Mouse (Mus musculus): ENCODE measurements at regions not wholly inside any gene's neighbourhood (a gene's known extent, or its start where the extent isn't known, plus 50 kb on each side); places are given as distances from the start of the nearest gene placed in this dataset.

DNA sequence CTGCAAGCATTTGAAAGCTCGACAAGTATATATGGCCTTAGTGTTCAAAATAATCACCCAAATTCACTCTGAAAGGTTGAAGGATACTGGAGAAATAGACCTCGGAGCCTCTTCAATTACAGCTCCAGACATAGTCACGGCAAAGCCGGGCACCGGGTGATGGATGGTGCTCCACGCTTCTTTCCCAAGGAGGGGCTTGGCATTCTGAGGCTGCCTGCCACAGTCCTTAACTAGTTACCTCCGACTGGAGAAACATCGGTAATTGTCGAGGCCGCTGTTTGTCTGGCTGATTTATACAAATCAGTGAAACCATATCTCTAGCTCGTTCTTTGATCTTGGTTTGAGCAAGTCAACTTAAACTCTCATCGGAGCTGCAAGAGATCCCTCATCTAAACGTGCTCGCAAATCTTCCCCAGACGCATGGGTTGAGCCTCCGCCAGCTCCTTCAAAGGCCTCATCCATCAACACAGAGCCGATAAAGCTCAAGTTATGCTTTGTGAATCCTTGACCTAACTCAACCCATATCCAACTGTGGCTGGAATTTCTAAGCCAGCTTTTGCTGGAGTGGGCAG is 145.4 kb upstream of the Stx16 start:
- no peak for DNase-seq (ENCODE audit: low read depth)

DNA sequence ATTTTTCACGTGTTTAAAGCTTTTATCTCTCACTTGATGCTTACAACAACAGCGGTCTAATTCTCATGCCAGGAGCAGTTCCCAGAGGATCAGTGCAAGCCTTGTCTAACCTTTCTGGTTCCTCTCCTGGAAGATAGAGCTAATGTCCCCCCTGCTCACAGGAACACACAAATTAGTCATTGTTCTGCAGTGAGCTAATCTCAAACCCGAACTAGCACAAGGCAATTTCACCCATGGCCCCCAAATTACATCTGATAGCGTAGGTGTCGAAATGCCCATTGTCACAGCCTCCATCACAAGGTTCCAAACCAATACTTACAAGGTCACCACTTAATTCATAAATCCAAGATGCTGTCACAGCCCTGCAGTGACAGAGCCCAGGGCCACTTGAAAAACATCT is 140.4 kb upstream of the Stx16 start:
- no peak for DNase-seq (ENCODE audit: low read depth)

DNA sequence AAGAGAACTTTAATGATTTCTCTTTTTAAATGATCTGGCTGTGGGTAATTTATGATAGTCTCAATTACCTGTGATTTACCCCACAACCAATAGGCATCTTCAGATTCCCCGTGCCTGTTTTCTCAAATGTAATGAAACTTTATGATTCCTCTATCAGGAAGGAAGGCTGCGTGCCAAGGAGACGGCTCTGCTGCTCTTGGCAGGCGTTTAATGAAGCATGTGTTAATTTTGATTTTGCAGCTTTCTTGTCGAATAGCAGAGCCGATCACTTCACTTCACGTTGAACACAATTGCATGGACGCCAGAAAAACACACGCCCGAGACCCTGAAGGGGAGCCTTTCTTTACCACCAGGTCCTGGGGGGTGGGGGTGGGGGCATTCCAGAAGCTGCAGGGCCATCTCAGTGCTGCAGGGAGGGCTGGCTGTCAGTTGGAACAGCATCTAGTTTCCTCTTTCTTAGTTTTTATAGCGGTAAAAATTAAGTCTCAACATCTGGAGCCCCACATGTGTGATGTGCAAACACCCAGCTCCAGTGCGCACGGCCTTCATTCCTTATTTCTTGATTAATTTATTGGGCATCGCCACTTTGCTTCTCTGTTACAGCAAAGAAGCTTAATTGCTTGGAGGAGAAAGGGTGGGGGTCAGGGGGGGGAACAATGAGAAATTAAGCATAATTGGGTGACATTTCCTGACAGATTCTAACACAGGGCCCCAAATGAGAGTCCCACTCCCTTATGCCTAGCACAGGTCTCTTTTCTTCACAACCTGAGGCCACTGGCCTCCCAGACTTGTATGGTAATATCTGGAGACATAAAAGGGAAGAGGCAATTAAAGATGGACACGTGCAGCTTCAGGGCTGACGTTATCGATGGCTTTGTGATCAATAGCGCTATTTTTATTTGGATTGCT is 138.3 kb upstream of the Stx16 start:
- no peak for DNase-seq (ENCODE audit: low read depth)

DNA sequence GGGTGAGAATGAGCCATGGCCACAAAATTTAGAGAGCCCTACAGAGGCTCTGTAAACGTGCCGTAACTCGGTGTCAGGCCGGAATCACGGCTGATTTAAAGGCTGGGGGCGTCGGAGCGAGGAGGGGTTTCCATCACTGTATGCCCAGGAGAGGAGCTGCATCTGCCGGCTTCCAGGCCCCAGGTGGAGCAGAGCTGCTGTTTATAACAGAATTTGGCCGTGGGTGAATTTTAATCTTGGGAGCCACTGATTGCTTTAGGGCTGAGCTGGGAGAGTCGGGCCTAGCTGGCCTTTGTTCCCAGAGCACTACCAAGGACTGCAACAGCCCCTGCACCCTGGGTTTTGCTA is 137.7 kb upstream of the Stx16 start:
- DNase-seq (ENCODE audit: low read depth), result no peak

DNA sequence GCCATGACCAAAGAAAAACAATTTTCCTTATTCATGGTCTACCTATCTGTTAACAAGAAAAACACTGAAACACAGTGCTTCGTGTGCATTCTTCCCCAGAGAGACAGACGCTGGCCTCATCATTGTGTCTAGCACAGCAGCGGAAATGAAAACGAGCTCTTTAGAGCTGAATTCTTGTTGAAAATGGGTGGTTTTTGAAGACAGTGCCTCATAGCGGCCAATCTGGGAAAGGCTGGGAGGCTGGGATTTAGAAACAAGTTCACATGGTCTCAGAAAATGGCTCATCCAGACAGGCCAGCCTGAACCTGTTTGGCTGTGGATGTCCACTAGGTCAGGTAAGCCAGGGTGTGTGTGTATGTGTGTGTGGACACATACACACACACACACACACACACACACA is 130.7 kb upstream of the Stx16 start:
- peak; percentile 38 for DNase-seq (ENCODE audit: low read depth)

DNA sequence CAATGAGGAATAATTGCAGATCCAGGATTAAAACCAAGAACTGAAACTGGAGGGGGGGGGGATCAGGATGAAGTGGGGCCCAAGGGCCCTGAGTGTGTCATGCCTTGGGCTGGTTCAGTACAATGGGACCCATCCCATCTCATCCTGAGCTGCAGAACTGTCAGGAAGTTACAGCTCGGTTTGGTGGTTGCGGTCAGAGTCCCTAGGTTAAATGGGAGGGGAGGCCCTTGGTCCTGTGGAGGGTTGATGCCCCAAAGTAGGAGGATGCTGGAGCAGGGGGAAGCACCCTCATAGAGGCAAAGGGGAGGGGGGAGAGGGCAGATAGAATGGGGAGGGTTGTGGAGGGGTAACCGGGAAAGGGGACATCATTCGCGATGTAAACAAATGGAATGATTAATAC is 127.5 kb upstream of the Stx16 start:
- DNase-seq (ENCODE audit: low read depth), result no peak

DNA sequence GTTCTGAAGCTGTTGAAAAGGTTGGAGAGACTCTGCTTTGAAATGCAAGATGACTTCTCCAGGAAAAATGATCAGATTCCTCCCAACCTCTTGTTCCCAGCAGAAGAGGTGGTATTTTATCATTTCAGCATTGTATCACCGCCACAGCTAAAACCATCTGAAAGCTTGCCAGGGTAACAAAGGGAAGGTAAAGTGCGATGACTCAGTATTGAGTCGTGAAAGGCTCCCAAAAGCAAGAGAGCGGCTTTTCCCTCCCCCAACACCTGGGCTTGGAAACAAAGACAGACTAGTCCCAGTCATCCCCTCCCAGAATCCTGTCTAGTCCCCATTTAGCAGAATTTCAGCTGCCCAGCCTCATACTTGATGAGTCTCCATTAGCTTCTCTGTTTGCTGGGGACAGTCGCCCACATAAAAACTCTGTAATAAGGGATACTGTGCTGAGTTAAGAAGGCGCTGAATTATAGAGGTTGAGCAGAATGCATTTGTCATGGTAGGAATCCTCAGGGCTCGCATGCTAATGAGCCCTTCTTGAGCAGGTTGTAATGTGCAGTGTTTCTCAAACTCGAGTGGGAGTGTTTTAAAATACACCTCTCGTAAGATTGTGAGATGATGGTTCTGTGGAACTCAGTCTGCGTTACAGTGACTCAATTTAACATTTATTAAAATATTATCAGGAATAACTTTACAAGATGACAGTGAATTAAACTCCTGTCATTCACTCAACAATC is 125.8 kb upstream of the Stx16 start:
- no peak for DNase-seq (ENCODE audit: low read depth)

DNA sequence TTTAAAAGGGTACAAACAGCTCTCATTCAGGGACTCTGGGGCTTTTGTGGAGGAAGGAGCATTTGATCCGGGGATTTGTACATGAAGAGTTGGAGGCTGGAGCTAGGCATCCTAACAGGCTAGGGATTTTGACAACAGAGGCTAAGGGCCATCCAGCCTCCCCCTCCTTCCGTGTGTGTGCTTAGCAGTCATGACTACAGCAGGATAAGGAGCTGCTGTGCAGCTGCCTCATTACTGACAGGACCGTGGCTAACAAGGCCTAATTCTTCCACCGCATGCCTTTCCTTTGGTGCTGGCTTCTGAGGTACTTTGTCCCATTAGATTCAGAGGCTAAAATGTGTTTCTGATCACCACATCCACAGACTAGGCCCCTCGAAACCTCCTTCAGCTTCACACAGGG is 110.0 kb upstream of the Stx16 start:
- no peak for DNase-seq (ENCODE audit: low read depth)

DNA sequence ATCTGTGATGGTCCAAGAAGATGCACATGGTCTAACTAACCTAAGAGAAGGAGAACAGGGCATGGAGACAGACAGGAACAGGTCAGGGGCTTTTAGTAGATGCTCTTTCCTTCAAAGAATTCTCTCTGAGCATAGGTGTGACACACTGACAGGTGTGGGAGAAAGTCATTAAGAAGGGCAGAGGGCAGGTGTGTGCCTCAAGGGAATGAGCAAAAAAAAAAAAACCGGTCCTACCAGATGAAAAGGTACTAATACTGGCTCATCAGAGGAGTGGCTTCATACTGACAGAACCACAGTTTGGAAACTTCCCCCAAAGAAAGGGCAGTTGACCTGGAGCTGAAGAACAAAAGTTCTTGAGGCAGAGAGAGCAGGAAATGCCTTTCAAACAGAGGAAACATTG is 105.3 kb upstream of the Stx16 start:
- DNase-seq (ENCODE audit: low read depth), result no peak

DNA sequence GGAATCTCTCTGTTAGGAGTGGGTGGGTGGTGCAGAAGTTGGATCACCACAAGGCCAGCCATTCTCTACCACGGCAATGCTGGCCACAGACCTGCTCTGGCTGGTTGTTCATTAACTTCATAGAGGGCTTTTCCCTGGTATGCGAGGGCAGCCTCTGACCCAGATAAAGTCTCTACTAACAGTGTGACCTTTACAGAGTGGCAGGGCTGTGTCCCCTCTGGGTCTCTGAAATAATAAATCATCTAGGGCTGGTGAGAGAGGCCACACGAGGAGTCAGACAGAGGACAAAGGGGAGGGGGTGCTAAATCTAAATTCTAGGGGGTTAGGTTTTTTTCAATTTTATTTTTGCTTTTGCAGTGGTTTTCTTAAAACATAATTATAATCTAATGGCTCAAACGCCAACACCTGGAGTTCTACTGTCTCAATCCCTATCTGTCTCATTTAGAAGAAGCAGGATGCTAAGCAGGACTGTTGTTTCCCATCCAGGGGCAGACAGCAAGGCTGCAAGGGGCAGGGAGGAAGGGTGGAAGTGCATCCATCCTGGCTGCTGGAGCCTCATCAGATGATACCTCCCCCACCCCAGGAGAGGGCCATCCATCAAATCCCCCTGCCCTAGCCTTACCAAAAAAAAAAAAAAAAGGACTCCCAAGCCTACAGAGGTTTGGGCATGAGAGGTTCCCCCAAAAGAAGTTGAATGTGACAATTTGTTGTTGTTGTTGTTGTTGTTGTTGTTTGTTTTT is 99.6 kb upstream of the Stx16 start:
- DNase-seq (ENCODE audit: low read depth), result no peak

DNA sequence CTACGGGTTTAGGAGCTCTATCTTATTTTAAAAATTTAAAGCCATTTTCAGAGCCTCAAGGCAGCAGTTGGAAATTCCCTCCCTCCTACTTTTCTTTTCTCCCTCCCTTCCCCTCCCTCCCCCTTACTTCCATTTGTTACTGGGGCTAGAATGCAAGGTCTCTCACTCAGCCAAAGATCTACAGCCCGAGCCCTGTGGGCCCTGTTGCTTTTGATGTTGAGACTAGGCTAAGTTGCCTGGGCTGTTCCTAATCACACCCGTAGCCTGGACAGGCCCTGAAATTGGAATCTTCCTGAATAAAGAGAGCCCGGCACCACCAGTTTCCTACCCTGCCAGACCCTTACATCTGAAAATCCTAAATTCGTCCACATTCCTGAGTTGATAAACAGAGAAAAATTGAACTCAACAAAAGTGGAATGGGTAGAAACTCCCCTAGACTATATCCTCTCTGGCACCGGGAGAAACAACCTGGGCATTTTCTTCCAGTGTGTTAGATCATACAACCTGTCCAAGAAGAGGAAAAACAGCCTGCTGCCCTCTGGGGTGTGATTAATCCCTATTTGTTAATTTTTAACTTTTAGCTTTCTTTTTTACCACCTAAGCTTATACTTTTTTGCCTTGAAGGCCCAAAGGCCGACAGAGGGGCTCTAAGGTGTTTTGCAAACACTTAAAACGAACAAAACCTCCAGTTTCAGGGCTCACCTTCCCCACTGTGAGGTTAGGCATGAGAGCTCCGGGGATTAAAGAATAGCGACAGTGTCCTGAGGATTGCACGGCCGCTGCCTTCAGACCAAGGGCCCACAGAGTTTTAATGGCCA is 98.7 kb upstream of the Stx16 start:
- DNase-seq (ENCODE audit: low read depth), result no peak

DNA sequence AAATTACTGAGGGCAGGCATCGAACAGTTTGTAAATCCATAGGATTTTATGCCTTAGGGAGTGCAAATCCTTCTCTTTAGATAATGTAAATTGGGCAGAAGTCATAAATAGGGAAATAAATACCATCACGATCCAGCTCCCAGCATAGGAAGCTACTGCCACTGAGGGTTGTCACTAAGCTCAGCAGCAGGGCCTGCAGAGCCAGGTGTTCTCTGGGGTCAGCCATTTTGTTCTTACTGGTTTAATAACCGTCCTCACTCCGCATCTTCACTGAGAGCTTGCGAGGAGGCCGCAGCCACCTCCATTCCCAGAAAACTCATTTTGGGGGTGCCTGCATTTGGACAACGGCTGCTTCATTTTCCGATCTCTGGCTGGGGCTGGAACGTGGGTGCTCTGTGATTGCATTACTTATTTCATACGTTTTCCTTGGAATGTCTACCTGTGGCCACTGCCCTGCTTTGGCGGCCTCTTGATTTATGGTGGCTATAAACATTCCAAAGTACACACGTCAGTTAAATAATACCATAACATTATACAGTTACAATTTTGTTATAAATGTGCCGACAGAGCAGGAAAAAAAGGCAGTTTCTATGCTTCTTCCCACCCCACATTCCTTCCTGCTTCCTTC is 97.9 kb upstream of the Stx16 start:
- DNase-seq (ENCODE audit: low read depth), result no peak

DNA sequence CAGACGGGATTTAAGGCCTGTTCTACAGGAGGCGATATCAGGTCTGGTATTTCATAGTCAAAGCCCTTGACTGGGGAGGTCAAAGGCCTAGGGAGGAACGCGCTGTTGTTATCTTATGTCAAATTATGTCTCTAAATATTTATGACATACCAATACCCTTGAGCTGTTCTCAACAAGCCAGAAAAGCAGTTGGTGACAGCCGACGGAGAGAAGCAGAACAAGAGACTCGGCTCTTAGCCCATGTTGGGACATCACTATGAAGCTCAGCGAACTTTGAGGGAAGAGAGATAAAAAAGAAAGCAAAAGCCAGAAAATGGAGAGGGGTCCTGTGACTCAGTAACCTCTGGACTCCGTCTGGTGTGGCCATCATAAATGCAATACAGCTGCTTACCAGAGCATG is 95.1 kb upstream of the Stx16 start:
- DNase-seq (ENCODE audit: low read depth), result no peak

DNA sequence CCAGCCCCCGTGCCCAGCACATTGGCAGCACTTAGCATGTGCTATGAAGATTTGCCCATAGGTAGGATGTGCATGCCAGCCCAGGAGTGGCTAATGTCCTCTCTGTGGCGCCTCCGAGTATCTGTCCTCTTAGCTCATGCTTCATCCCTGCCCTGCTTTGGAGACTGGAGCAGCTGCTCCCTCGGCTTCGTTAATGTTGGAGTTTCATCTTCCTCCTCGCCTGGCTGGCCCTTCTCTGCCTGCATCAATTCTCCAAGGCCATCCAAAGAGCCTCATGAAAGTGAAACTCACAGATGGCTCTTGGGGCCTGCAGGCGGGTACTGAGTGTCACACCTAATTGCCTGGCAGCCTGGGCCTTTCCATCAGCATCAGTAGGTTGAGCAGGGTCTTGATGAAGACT is 88.6 kb upstream of the Stx16 start:
- DNase-seq (ENCODE audit: low read depth), result no peak

DNA sequence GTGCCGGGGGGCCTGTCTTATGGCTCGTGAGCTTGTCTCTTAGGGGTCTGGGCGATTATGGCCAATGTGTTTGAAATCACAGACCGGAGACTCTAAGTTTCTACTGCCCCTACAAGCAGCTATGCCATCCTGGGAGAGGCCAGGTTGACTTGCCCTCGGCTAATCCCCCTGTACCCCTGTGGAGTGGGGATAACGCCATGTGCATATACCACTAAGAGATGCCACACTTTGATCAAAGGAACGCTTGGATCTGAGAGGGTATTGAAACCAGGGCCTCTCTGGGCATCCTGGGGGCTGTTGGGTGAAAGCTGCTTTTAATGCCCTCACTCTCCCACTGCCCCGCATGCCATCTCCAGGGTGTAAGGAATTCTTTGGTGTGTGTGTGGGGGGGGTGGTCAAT is 88.2 kb upstream of the Stx16 start:
- DNase-seq (ENCODE audit: low read depth), result no peak

DNA sequence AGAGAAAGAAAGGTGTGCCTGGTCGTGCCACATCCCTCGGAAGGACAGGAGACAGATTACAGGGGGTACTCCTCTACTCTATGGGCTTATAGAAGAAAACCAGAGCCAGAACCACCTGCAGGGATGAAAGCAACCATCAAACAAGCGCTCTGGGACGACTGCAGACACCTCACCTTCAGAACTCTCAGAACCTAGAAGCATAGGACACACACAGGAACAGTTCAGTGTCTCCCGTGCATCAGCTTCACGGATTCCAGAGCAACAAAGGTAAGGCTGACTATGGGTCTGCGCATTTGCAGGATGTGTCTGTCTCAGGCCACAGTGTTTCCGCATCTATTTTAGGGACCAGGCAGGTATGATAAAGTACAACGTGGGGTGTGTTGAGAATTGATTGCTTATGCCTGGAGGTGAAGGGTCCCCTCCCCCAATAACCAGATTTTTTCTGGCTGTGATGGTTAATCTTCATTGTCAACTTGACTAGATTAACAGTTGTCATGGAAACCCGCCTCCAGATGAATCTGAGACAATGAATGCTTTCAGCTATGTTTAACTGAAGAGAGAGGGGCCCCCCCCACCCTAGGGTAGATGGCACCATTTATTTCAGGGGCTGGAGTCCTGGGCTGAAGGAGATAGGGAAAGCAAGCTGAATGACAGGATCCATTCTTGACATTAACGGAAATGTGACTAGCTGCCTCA is 87.3 kb upstream of the Stx16 start:
- DNase-seq (ENCODE audit: low read depth), result no peak

DNA sequence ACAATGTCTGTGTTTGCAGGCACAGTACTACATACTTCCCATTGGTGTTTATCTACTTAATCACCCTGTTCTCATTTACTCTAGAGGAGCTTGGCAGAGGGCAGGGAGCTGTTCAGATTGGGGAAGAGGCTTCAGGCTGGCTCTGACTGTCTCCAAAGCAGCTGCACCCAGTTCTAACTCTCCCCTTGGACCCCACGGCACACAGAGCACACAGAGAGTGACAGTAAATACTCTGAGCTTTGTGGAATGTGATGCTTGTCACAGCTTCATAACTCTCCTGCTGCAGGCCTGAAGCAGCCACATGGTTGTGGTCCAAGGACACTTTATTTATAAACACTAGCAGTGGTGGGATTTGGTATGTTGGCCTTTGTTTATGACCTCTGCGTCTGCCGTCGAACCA is 85.4 kb upstream of the Stx16 start:
- no peak for DNase-seq (ENCODE audit: low read depth)

DNA sequence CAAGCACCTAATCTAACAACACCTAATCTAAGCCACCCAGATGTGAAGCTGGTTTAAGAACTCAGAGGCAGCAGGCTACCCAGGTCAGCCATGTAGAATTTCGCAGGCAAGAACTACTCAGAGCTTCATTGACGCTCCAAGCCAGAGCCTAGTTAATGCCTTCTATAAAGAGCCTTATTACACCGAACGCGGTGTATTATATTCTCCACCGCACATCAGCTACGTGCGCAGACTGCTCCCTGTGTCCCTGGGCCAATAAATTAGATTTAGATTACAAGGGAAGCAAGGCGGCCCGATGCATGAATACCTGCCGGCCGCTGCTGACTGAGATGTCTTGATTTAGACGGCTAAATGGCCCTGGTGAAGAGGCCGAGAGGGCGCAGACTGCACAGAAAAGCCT is 84.7 kb upstream of the Stx16 start:
- no peak for DNase-seq (ENCODE audit: low read depth)

DNA sequence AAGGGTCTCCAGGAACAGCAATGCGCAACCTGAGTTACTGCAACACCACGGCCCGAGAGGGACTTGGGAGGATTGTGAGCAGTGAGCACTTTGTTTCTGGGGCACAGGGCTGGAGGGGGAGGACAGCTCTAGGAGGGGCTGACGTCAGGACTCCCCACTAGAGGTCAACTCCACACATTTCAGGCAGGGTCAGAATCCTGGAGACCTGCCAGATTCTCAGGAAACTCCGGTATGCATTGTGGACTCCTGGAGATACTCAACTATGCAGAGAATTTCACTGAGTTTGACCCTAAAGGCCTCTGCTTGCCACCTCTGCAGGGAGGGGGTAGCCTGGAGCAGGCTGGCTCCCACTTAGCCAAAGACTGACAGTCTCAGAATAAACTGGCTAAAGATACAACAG is 84.1 kb upstream of the Stx16 start:
- DNase-seq (ENCODE audit: low read depth), result peak; percentile 36

DNA sequence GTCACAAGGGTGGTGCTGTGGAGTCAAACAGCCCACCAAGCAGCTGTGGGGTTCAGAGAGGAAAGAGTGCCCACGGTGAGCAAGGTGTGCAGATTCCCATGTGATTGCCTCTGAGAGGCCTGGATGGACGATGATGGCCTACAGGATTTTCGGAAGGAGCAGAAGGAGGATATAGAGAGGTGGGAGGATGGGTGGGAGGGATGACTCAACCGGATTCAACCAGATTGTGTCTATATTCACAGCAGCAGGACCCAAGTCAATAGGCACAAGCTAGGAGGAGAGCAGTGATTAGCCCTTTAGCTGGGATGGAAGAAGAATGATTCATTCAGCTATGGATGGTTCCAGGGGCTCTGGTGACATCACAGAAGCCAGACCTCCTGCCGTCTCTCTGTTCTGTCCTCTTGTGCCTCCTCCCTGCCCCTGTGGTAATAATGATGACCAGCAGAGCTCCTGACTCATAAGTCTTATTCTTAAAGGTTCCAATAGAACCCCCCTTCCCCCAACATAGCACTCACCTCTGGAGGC is 82.6 kb upstream of the Stx16 start:
- no peak for DNase-seq (ENCODE audit: low read depth)
